Mouse (Mus musculus) urinary bladder, adult 18-20 months (tissue): ENCODE measurements at regions not wholly inside any gene's neighbourhood (a gene's known extent, or its start where the extent isn't known, plus 50 kb on each side); places are given as distances from the start of the nearest gene placed in this dataset.
A peak's percentile ranks its signal among the peaks of the same experiment; 100 is the strongest.

Experiments
- DNase-seq, 2 experiments: peaks; one replicate each; pipeline ENCODE4 v3.0.0; 2022; ENCODE audit warnings: low spot score in 2 of 2, mixed read lengths in 2 of 2

GRCm38 (mm10) chr1:35580474-35580873 is 487.7 kb upstream of the Hs6st1 start:
- no peak for DNase-seq

- DNase-seq = no peak
Measured at GRCm38 (mm10) chr1:35587900-35588299, 480.3 kb upstream of the Hs6st1 start.

GRCm38 (mm10) chr1:35588939-35589338 is 479.3 kb upstream of the Hs6st1 start:
- no peak for DNase-seq

- DNase-seq = no peak
Measured at GRCm38 (mm10) chr1:35600847-35601246, 467.4 kb upstream of the Hs6st1 start.

- DNase-seq = no peak
Measured at GRCm38 (mm10) chr1:35615131-35615530, 453.1 kb upstream of the Hs6st1 start.

GRCm38 (mm10) chr1:35619476-35619875 is 448.7 kb upstream of the Hs6st1 start:
- no peak for DNase-seq

- no peak for DNase-seq
Measured at GRCm38 (mm10) chr1:35642595-35642994, 425.6 kb upstream of the Hs6st1 start.

- no peak for DNase-seq
Measured at GRCm38 (mm10) chr1:35653119-35653956, 414.9 kb upstream of the Hs6st1 start.

- no peak for DNase-seq
Measured at GRCm38 (mm10) chr1:35663006-35663405, 405.2 kb upstream of the Hs6st1 start.

- no peak for DNase-seq
Measured at GRCm38 (mm10) chr1:35673524-35673923, 394.7 kb upstream of the Hs6st1 start.

- DNase-seq = no peak
Measured at GRCm38 (mm10) chr1:35673992-35674391, 394.2 kb upstream of the Hs6st1 start.

- no peak for DNase-seq
Measured at GRCm38 (mm10) chr1:35682511-35682949, 385.7 kb upstream of the Hs6st1 start.

GRCm38 (mm10) chr1:35685651-35686050 is 382.5 kb upstream of the Hs6st1 start:
- no peak for DNase-seq

GRCm38 (mm10) chr1:35694349-35694748 is 373.9 kb upstream of the Hs6st1 start:
- no peak for DNase-seq

- no peak for DNase-seq
Measured at GRCm38 (mm10) chr1:35694775-35695591, 373.2 kb upstream of the Hs6st1 start.

- DNase-seq = no peak
Measured at GRCm38 (mm10) chr1:35697218-35697617, 371.0 kb upstream of the Hs6st1 start.

GRCm38 (mm10) chr1:35697834-35698500 is 370.2 kb upstream of the Hs6st1 start:
- DNase-seq = peak in 1 of 2 experiments; percentile 2

GRCm38 (mm10) chr1:35702585-35702984 is 365.6 kb upstream of the Hs6st1 start:
- DNase-seq = no peak

GRCm38 (mm10) chr1:35706336-35706735 is 361.9 kb upstream of the Hs6st1 start:
- DNase-seq = no peak

- no peak for DNase-seq
Measured at GRCm38 (mm10) chr1:35708176-35708788, 359.9 kb upstream of the Hs6st1 start.

GRCm38 (mm10) chr1:35709214-35709613 is 359.0 kb upstream of the Hs6st1 start:
- no peak for DNase-seq

GRCm38 (mm10) chr1:35713961-35714360 is 354.2 kb upstream of the Hs6st1 start:
- DNase-seq = no peak
